Mouse (Mus musculus) right cerebral cortex, adult 2 months (tissue): ENCODE results near the gene Krt24.

Experiments
- DNase-seq, 2 experiments: peaks; one replicate each; pipeline ENCODE4 v3.0.0; 2021 to 2022; ENCODE audit warnings: low spot score in 2 of 2

Gene Krt24

DNA sequence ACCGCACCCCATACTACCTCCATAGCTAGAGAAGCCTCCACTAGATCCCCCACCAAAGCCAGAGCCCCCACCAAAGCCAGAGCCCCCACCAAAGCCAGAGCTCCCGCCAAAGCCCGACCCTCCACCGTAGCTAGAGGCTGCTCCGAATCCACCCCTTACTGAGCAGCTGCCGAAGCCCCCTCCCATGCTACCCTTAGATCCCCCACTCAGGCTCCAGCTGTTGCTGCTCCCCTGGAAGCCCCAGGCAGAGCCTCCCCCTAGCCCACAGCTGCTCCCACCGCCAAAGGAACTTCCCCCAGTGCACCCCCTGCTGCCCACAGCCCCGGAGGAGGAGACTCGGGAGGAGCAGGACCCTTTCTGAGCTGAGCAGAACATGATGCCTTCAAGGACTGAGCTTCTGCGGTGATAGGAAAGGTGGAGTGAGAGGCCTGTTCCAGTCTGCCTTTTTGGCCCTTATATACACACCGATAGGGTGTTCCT is at the start of gene Krt24:
Gene Krt24, minus strand, starts transcription at position 430 of the 480 bp plus-strand sequence.
- no peak for DNase-seq

DNA sequence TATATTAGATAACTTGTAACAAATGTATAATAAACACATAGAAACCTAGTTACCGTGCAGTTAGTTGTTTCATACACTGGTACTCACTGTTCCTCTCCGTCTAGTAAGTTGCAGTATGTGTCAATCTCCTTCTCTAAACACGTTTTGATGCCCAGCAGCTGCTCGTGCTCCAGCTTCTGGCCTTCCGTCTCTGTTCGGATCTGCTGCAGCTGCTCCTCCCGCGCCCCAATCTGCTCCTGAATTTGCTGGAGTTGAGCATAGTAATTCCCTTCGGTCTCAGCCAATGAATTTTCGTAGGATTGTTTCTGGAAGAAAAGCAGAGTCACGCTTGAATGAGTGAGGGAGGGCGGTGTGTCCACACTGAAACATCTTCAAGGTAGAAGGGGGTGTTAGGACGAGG is 48.4 kb upstream of the Krt24 start:
- DNase-seq, result peak; percentile 43 to 56

DNA sequence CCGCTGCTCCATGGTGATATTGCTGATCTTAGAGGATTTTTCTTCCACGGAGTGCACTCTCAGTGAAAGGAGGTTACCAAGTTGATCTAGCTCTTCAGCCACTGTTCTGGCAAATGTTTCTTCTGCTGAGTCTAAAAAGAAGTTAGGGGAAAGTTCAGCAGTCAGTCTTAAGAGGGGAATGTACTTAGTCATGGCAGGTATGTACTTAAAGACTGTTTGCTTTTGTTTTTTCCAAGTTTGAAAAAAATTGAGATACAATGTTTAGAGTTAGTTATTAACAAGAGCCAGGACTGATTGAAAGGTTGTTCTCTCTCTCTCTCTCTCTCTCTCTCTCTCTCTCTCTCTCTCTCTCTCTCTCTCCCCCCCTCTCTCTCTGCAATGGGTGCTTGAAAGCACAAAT is 44.6 kb upstream of the Krt24 start:
- no peak for DNase-seq

DNA sequence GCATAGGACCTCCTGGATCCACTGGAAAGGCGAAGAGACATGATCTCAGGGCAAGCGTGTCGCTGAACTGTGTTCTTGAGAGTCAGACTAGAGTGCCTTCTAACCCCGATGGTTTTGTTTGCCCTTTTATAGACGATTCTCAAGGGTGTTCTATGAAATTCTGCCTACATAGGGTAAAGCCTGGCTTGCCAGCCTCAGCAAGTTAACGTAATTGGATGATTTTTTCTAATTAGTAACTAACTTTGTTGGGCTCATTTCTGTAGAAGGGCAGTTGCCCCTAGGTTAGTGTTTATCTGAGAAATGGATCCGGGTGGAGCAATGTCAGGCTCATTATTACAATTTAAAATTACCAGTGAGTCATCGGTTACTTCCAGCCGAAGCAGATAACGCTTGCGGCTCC is 37.8 kb upstream of the Krt24 start, which contains the start of gene Krt25:
Gene Krt25, minus strand, starts transcription at position 101 of the 400 bp plus-strand sequence.
- DNase-seq, result no peak

DNA sequence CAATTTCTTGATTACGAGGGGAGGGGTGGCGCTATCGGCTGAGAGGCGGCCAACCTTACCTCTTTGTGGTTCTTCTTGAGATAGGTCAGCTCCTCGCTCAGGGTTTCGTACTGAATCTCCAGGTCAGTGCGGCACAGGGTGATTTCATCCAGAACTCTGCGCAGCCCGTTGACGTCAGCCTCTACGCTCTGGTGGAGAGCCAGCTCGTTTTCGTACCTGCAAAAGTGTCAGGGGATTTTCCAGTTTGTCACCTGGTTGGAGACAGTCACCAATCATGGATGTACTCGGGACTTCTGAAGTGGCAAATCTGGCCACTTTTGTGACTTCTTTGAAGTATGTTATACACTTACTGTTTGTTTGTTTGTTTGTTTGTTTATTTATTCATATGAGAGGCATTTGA is 36.0 kb upstream of the Krt24 start:
- DNase-seq, result no peak

DNA sequence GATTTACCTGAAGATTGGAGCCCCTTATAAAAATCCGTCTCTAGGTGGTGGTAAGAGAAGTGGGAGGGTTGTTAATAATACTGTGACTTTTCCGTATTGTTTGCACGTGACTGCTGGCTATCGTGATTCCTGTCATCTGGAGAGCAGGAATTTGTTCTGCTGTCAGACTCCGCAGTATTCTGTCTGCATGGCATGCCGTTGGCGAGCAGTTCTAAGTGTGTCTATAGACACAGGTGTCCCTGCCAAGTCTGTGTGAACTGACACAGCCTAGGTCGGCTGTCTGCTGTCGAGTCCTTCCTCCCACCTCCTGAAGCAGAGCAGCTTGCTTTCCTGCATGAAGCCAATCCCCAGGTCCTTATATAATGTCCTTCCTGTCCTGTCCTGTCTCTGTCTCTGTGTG is 34.1 kb upstream of the Krt24 start:
- no peak for DNase-seq

DNA sequence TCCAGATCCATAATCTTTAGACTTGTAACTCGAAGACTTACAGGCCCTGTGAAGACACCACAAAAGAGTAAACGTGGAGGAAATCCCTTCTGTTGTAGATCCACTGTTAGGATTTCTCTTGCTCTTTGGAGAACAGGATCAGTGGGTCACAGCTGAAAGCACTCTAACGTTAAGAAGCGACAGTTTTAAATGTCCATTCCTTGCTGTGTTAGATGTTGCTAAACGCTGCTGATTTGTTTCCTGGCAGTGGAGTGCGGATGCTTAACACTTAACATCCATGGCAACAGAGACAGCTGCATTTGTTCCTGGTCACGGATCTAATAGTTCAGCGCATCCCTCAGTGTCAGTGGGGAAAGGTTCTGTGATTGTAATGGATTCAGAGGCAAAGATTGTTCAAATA is 31.5 kb upstream of the Krt24 start:
- DNase-seq, result no peak

DNA sequence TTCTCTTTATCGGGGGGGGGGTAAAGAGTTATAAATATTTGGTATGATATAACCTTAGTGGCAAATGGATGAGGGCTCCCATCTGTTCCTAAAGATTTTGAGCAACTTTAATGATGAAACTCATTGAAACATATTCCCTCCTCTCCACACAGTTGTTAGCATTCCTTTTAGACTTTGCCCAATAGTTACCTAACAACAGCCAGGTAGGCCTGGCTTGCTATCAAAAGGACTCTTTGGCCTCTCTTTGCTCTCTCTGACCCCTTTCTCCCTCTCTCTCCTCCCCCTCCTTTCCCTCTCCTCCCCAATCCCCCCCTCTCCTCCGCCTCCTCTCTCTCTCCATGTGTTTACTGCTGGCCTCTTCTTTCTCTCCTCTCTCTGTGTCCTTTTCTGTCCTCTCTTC is 29.5 kb upstream of the Krt24 start:
- DNase-seq, result no peak

DNA sequence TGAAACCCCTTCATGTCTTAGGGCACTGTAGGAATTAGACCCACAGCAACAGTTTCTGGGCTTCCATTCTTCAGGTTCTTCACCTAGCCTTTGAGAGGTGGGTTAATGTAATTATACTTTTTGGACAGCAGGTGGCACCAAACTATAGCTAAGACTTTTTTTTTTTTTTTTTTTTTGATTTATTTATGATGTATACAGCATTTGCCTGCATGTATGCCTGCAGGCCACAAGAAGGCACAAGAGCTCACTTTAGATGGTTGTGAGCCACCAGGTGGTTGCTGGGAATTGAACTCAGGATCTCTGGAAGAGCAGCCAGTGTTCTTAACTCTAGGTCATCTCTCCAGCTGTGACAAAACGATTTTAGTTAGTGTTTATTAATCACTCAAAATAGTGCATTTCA is 25.8 kb upstream of the Krt24 start:
- DNase-seq, result no peak

DNA sequence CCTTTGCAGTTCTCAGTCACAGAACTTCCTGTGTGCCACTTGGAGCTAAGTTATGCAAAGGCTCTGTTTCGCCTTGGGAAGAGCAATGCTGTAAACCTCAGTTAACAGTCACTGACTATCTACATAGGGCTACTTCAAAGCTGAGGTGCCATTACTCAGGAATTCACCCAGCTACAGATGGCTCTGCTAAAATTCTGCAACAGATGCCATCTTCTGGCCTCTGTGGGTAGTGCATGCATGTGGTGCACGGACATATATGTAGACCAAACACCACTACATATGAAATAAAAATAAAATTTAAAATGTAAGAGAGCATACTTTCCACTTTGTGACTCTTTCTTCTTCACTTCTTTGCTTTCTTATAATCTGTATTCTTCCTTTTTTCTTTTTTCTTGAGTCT is 22.5 kb upstream of the Krt24 start:
- DNase-seq, result peak; percentile 73 to 82

DNA sequence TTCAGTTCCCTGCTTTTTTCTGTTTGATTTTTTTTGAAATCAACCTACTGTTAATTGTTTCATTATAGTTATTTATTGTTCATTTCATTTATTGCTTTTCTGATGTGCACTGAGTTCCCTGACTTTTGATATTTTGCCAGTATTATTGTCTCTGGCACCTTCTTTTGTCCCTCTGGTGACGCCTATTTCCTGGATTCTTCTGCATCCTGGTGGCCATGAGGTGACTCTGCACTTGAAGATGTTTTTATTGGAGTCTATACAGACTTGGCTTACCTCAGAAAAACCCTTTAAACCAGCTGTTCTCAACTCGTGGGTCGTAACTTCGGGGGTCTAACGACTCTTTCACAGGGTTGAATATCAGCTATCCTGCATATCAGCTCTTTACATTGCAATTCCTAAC is 10.0 kb upstream of the Krt24 start:
- no peak for DNase-seq

DNA sequence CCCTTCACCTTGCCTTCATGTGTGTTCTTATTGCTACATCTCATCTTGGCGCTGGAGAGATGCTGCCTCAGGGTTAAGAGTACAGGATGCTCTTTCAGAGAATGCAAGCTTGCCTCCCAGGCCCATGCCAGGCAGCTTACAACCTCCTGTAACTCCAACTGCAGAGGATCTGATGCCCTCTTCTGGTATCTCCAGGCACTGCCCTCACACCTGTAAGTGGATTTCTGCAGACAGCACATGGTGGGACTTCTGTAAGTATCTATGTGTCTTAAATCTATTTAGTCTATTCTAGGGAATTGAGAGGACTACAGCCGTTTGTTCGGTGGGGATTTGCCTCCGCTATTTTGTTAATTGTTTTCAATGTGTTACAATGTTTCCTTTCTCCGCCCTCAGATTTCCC is 7.8 kb upstream of the Krt24 start:
- peak; percentile 46 to 50 for DNase-seq

DNA sequence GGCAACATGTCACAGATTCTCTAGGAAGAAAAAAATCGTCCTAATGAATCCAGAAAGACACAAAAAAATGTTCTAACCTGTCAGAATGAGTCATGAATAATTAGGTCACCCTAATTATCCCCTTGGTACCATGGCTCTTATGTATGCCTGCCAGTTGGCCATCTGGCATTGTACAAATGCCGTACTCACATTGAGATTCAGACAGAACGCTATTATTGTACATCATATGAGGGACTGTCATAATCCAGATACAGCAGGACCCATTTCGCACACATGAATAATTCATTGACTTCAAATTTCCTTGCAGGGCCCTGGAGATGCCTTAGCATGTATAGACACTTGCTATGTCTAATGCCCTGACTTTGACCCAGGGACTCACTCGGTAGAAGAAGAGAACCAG is 1.1 kb downstream of the Krt24 start:
- DNase-seq, result no peak

DNA sequence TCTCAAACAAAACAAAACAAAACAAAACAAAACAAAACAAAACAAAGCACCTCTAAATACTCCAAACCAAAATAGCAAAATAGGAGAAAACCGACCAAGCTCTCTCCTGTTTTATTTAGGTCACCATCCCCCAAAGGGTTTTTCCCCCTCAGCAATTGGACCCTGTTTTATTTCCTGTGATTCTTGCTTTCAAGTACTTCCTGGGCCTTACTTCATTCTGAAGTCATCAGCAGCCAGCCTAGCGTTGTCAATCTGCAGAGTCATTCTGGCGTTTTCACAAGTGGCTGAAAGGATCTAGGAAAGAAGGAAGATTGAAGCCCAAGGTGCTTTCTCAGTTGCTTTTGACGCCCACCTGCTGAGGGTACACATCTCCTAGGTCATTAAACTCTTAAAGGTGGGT is 1.7 kb downstream of the Krt24 start:
- no peak for DNase-seq

DNA sequence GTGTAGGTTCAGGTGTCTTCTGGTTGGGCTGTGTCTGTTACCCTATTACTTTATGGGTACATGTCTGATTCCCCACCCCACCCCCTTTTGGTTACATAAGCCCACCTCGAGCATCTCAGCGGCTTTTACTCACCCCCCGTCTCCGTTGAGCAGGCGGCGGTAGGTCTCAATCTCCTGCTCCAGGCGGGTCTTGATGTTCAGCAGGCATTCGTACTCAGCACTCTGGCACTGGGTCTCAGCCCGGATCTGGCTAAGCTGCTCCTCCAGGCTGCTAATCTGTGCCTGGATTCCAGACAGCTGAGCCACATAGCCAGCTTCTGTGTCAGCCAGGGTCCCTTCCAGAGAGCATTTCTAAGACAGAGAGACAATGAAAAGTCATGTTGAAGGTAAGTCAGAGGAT is 3.9 kb downstream of the Krt24 start:
- DNase-seq, result no peak

DNA sequence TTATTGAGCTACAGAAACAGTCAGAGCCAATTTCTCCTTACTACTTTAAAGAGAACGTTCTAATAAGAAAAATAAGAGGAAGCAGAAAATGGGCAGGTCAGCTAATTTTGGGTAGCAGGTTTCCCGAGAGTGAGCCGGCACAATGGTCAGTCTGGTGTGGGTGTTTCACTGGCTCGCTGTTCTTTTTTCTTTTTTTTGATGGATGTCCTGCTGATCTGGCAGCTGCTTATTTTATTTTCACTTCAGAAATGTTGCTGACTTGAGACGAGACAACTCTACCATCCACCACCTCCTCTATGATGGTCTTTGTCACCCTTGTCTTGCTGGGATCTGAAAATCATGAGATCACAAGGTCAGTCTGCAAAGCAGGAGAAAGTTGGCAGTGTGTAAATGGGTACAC is 5.1 kb downstream of the Krt24 start:
- no peak for DNase-seq

DNA sequence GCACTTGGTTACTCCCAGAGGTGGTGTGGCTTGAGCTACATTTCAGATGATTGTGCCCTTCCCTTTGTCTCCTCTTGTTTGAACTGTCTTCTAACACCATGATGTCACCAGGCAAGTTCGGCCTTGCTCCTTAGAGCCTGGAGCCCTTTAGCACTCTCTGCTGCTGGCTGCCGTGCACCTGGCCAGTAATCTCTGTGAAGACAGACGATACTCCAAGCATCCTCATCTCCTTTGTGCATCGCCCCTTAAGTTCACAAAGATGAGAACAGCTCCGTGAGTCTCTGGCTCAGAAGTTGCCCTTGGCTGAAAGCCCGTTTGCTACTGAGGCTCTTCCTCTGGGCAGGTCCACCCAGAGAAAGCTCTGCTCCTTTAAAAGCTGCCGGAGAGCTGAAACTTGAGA is 8.3 kb downstream of the Krt24 start:
- no peak for DNase-seq

DNA sequence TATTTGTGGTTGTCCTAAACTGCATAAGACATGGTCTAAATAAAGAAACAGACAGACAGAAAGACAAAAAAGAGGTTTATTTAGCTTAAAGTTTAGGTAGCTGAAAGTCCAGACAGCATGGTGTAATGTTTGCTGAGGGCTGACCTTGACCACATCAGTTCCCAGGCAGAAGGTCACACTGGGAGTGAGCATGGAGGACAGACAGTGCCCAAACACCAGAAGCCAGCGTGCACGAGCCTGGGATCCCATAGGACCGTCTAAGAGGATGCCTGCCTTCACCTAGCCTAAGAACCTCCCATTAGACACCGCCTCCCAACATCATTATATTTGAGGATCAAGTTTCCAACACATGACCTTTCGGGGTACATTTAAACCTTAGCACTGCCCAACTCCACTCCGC is 9.4 kb downstream of the Krt24 start:
- DNase-seq, result no peak

DNA sequence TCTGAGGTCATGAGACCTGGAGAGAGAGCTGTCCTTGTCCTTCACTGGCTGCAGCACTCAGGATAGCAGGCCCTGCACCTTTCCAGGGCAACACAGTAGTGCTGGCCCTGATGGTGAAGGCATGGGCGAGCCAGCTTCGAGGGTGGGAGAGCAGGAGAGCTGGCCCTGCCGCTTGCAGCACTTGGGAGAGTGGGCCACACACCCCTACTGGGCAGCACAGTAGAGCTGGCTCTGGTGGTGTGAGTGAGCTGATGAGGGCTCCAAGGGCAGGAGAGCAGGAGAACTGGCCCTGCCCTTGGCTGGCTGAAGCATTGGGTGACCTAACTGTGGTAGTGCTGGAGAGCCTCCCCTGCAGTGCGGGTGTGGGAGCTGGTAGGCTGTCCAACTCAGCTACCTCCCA is 12.3 kb downstream of the Krt24 start:
- DNase-seq, result no peak

DNA sequence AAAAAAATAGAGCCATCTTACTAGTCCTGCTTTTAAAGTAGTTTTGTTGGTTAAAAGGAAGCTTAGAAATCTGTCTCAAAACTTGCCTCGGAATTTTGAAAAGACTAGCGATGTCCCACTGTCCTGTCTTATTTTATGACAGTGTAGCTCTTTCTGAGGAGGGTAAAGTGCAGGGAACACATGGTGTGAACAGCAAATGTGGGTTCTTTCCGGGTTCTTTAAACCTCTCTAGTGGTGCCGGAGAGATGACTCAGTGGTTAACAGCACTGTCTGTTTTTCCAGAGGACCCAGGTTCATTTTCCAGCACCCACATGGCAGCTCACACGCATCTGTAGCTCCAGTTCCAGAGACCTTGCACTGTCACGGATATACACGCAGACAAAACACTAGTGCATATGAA is 15.9 kb downstream of the Krt24 start:
- DNase-seq, result no peak

DNA sequence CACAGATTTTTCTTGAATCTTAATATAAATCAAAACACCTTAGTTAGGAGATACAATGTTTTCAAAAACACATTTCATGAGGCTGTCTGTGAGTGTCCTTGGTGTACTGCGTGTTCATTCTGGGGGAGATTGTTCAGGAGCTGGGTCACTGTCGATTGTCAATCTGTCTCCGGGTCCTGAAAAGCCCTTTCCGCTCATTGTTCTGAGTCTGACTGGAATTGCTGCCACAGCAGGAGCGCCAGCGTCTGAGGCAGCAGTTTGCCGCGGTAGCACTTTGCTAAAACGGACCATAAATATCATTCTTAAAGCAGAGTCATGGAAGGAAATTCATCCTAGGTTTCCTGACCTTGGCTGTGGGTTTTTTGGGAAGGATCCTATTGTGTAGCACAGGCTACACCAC is 19.3 kb downstream of the Krt24 start:
- DNase-seq, result peak in 1 of 2 experiments; percentile 14

DNA sequence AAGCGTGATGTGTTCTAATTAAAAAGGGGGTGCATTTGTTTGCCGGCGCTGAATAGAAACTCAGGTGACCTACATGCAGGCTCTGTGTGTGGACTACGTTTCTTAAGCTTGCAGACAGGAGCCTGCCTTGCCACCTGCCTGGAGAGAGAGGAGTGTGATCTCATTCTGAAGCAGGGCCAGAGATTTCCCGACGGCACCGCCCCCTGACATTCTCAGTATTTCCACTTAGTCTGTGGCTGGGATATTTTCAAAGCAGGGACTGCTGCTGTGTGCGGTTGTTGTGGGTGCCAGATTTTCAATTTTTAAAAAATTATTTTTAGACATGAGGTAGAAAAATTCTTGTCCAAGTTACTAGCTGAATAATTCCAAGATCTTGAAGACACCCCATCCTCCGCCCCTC is 19.8 kb downstream of the Krt24 start:
- peak; percentile 71 to 74 for DNase-seq

DNA sequence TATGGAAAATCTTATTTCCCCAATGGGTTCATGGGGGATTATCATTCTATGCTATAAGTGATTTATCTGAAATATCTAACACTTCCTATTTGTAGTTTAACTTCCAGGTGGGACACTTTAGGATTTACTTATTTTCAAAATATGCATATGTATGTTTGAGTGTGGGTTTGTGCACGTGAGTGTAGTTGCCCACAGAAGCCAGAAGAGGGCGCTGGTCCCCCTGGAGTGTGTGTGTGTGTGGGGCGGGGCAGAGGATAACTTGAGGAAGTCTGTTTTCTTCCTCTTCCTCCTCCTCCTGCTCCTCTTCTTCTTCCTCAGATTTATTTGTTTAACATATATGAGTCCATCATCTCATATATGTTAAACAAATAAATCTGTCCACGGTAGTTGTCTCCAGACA is 28.8 kb downstream of the Krt24 start:
- no peak for DNase-seq

DNA sequence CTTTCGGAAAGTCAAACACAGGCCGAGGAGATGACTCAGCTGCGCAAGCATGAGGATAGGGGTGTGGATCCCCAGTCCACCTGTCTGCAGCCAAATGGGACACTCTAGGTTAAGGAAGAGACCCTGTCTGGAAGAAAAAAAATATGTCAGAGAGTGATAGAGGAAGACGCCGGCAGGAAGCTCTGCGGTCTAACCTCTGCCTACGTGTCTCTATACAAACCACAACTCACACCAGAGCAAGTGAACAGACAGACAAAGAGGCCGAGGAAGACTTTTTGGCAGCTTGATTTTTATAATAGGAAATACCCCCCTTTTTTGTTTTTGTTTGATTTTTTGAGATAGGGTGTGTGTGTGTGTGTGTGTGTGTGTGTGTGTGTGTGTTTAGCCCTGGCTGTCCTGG is 29.7 kb downstream of the Krt24 start:
- no peak for DNase-seq

DNA sequence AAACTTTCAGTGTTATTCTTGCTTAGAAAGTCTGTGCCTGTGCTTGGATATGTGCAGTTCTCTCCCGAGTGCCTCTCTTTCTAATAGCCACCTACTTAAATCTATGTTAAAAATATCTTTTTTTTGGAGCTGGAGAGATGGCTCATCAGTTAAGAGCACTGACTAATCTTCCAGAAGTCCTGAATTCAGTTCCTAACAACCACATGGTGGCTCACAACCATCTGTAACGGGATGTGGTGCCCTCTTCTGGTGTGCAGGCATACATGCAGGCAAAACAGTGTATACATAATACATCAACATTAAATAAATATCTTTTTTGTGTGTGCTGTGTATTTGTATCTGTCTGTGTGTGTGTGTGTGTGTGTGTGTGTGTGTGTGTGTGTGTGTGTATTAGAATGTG is 31.2 kb downstream of the Krt24 start:
- no peak for DNase-seq
